Mouse (Mus musculus) heart, embryonic 15.5 days (tissue): ENCODE data around the gene Sos2. TPM values are rescaled to one million over a fixed set of nuclear protein-coding genes. Genes with fewer than 3 reads are reported as not detected.
"Not testable (repeated sequence)": the region's sequence is repeated elsewhere in the genome, so short reads cannot be mapped to it uniquely, and the experiment has no call there.

Experiments
- ATAC-seq: fragments of 200-750 bp; cut with Nextera tagmentation; replicated peaks from 2 replicates; pipeline ENCODE4 v1.8.0; 2017; ENCODE audit warnings: low read depth, moderate TSS enrichment; ENCODE audit not compliant: insufficient number of reproducible peaks, insufficient read depth, low FRiP score
- H3K27ac ChIP-seq: fragments of 300-500 bp; sonication (generic); 2 replicates; pipeline ENCODE4 v1.5.1; 2015; ENCODE audit warnings: mild to moderate bottlenecking, inconsistent platforms
- H3K27me3 ChIP-seq: fragments of 300-500 bp; sonication (generic); 2 replicates; pipeline ENCODE4 v1.6.1; 2015; ENCODE audit warnings: inconsistent platforms
- H3K36me3 ChIP-seq: fragments of 300-500 bp; sonication (generic); 2 replicates; pipeline ENCODE4 v1.6.1; 2015; ENCODE audit warnings: mild to moderate bottlenecking, inconsistent platforms
- H3K4me1 ChIP-seq: fragments of 300-500 bp; sonication (generic); replicated peaks from 2 replicates; pipeline ENCODE4 v1.6.1; 2015; ENCODE audit warnings: inconsistent platforms
- H3K4me2 ChIP-seq: fragments of 300-500 bp; sonication (generic); 2 replicates; pipeline ENCODE4 v1.6.1; 2015; ENCODE audit warnings: inconsistent platforms, mild to moderate bottlenecking, moderate library complexity
- H3K4me3 ChIP-seq: fragments of 300-500 bp; sonication (generic); 2 replicates; pipeline ENCODE4 v1.5.1; 2015; ENCODE audit warnings: mild to moderate bottlenecking, inconsistent platforms
- H3K9ac ChIP-seq: fragments of 300-500 bp; sonication (generic); 2 replicates; pipeline ENCODE4 v1.6.1; 2015; ENCODE audit warnings: mild to moderate bottlenecking, inconsistent platforms
- H3K9me3 ChIP-seq: fragments of 300-500 bp; sonication (generic); replicated peaks from 2 replicates; pipeline ENCODE4 v1.6.1; 2016; ENCODE audit warnings: inconsistent platforms
- WGBS: fragments of 180-500 bp; shearing (Covaris S2); methylation state at CpG from one replicate; pipeline ENCODE4 v1.1.7; 2015; ENCODE audit warnings: mixed read lengths; 5-methylcytosine and 5-hydroxymethylcytosine counted together
- polyA plus RNA-seq: library from polyadenylated mRNA; unstranded; fragments of >200 nt; fragmentation: Nextera tagmentation; extraction: Ambion mirVana; gene quantifications from 2 replicates; pipeline ENCODE4 v1.2.1, GENCODE M21; 2015

The Sos2 gene
- polyA plus RNA-seq, 1 experiment from 2014 or later, result 6.7 TPM

GRCm38 (mm10) chr12:69674176-69674575, 7.5 kb downstream of the Sos2 start:
- Histone ChIP-seq H3K4me3 (no peak overlapping the region), H3K27ac (peak overlapping the region; percentile 45; the same call in 1 of the 2 replicates), H3K4me2 (no peak overlapping the region), H3K4me1 (peaks cover 23% of the 10 kb centered on the region), H3K27me3 (no peaks in the 10 kb centered on the region), H3K9ac (no peak overlapping the region), H3K36me3 (no peaks in the 10 kb centered on the region), H3K9me3 (no peaks in the 10 kb centered on the region)
- no peak for ATAC-seq
- 51% methylated on average over 1 of the region's 1 CpGs for WGBS

- Histone ChIP-seq H3K27ac (no peak overlapping the region), H3K36me3 (no peaks in the 10 kb centered on the region), H3K27me3 (no peaks in the 10 kb centered on the region), H3K4me2 (no peak overlapping the region), H3K9me3 (no peaks in the 10 kb centered on the region), H3K9ac (no peak overlapping the region), H3K4me1 (no peaks in the 10 kb centered on the region), H3K4me3 (no peak overlapping the region)
- ATAC-seq, result no peak
- 87% methylated on average over 5 of the region's 5 CpGs for WGBS
Observed at GRCm38 (mm10) chr12:69666721-69667120, 14.9 kb downstream of the Sos2 start.

GRCm38 (mm10) chr12:69661658-69662057, 20.0 kb downstream of the Sos2 start:
- Histone ChIP-seq H3K4me1 (no peaks in the 10 kb centered on the region), H3K4me2 (no peak overlapping the region), H3K27me3 (no peaks in the 10 kb centered on the region), H3K9ac (no peak overlapping the region), H3K9me3 (no peaks in the 10 kb centered on the region), H3K27ac (no peak overlapping the region), H3K36me3 (no peaks in the 10 kb centered on the region), H3K4me3 (no peak overlapping the region)
- WGBS, result 93% methylated on average over 5 of the region's 5 CpGs
- no peak for ATAC-seq

- H3K27ac ChIP-seq, H3K9me3 ChIP-seq, H3K4me3 ChIP-seq, H3K4me1 ChIP-seq, H3K27me3 ChIP-seq, H3K9ac ChIP-seq, H3K4me2 ChIP-seq: not testable (repeated sequence)
- H3K36me3 ChIP-seq, result peaks cover 19% of the 10 kb centered on the region
- peak; percentile 74; the same call in 1 of the 2 replicates for ATAC-seq
Observed at GRCm38 (mm10) chr12:69653973-69654372, 27.7 kb downstream of the Sos2 start.

- Histone ChIP-seq H3K4me3 (no peak overlapping the region), H3K27ac (no peak overlapping the region), H3K4me2 (no peak overlapping the region), H3K36me3 (peaks cover 23% of the 10 kb centered on the region), H3K9me3 (no peaks in the 10 kb centered on the region), H3K9ac (no peak overlapping the region), H3K27me3 (no peaks in the 10 kb centered on the region), H3K4me1 (peaks cover 15% of the 10 kb centered on the region)
- 90% methylated on average over 8 of the region's 8 CpGs for WGBS
- no peak for ATAC-seq
Observed at GRCm38 (mm10) chr12:69649511-69649910, 32.1 kb downstream of the Sos2 start.

- peaks cover 19% of the 10 kb centered on the region for H3K4me1 ChIP-seq
- no peak overlapping the region for H3K9ac ChIP-seq
- peak overlapping the region; percentile 38 for H3K27ac ChIP-seq
- H3K27me3 ChIP-seq, result no peaks in the 10 kb centered on the region
- no peak overlapping the region for H3K4me2 ChIP-seq
- peaks cover 7% of the 10 kb centered on the region; the same call in 1 of the 2 replicates for H3K36me3 ChIP-seq
- no peak for ATAC-seq
- no peaks in the 10 kb centered on the region for H3K9me3 ChIP-seq
- H3K4me3 ChIP-seq, result no peak overlapping the region
- 71% methylated on average over 8 of the region's 8 CpGs for WGBS
Observed at GRCm38 (mm10) chr12:69645821-69646616, 35.6 kb downstream of the Sos2 start.

- H3K4me3 ChIP-seq, result no peak overlapping the region
- no peak for ATAC-seq
- no peak overlapping the region for H3K4me2 ChIP-seq
- no peaks in the 10 kb centered on the region for H3K27me3 ChIP-seq
- 45% methylated on average over 3 of the region's 3 CpGs for WGBS
- H3K9me3 ChIP-seq, result no peaks in the 10 kb centered on the region
- peak overlapping the region; percentile 48 for H3K27ac ChIP-seq
- H3K4me1 ChIP-seq, result peaks cover 19% of the 10 kb centered on the region
- H3K36me3 ChIP-seq, result peaks cover 13% of the 10 kb centered on the region; the same call in 1 of the 2 replicates
- H3K9ac ChIP-seq, result no peak overlapping the region
Observed at GRCm38 (mm10) chr12:69644877-69645276, 36.8 kb downstream of the Sos2 start.

GRCm38 (mm10) chr12:69642877-69643276, 38.8 kb downstream of the Sos2 start:
- Histone ChIP-seq H3K27me3 (no peaks in the 10 kb centered on the region), H3K27ac (no peak overlapping the region), H3K9ac (no peak overlapping the region), H3K9me3 (no peaks in the 10 kb centered on the region), H3K4me3 (no peak overlapping the region), H3K4me1 (peaks cover 19% of the 10 kb centered on the region), H3K36me3 (peaks cover 21% of the 10 kb centered on the region), H3K4me2 (no peak overlapping the region)
- 92% methylated on average over 5 of the region's 5 CpGs for WGBS
- ATAC-seq, result no peak

GRCm38 (mm10) chr12:69634761-69635160, 46.9 kb downstream of the Sos2 start:
- Histone ChIP-seq H3K27ac (no peak overlapping the region), H3K4me2 (no peak overlapping the region), H3K36me3 (peaks cover 16% of the 10 kb centered on the region), H3K4me3 (no peak overlapping the region), H3K27me3 (no peaks in the 10 kb centered on the region), H3K4me1 (no peaks in the 10 kb centered on the region), H3K9ac (no peak overlapping the region), H3K9me3 (no peaks in the 10 kb centered on the region)
- no peak for ATAC-seq
- 90% methylated on average over 3 of the region's 3 CpGs for WGBS

GRCm38 (mm10) chr12:69618590-69618989, 63.1 kb downstream of the Sos2 start:
- peaks cover 14% of the 10 kb centered on the region; the same call in 1 of the 2 replicates for H3K36me3 ChIP-seq
- H3K4me1 ChIP-seq, H3K4me2 ChIP-seq, H3K27me3 ChIP-seq, H3K9ac ChIP-seq, H3K9me3 ChIP-seq, ATAC-seq, H3K4me3 ChIP-seq, H3K27ac ChIP-seq: not testable (repeated sequence)
- 49% methylated on average over 5 of the region's 5 CpGs for WGBS

GRCm38 (mm10) chr12:69604367-69604766, 77.3 kb downstream of the Sos2 start:
- Histone ChIP-seq H3K9me3 (no peaks in the 10 kb centered on the region), H3K27me3 (no peaks in the 10 kb centered on the region), H3K36me3 (peaks cover 20% of the 10 kb centered on the region), H3K4me2 (no peak overlapping the region), H3K4me3 (no peak overlapping the region), H3K4me1 (no peaks in the 10 kb centered on the region), H3K9ac (no peak overlapping the region), H3K27ac (no peak overlapping the region)
- no peak for ATAC-seq
- 90% methylated on average over 2 of the region's 2 CpGs for WGBS

GRCm38 (mm10) chr12:69597446-69597845, 84.2 kb downstream of the Sos2 start:
- no peak for ATAC-seq
- H3K27me3 ChIP-seq, result no peaks in the 10 kb centered on the region
- peaks cover 18% of the 10 kb centered on the region for H3K36me3 ChIP-seq
- no peak overlapping the region for H3K4me3 ChIP-seq
- WGBS, result 83% methylated on average over 4 of the region's 4 CpGs
- H3K9me3 ChIP-seq, result no peaks in the 10 kb centered on the region
- no peaks in the 10 kb centered on the region for H3K4me1 ChIP-seq
- H3K4me2 ChIP-seq, result no peak overlapping the region
- H3K27ac ChIP-seq, result no peak overlapping the region
- no peak overlapping the region for H3K9ac ChIP-seq
